ENCODE assay signal across 8 mouse cellular contexts in genomic region chr10:86302761-86303494, GRCm38 (mm10). TPM values are rescaled to one million over a fixed set of nuclear protein-coding genes. Genes with fewer than 3 reads are reported as not detected.
A peak's percentile ranks its signal among the peaks of the same experiment; 100 is the strongest.
DNase-seq lines count a peak whose midpoint lies in the region; ATAC-seq and TF ChIP-seq lines count a peak whose summit lies in the region.

No protein-coding gene starts in this region.

- no peaks in the 10 kb centered on the region for H3K27me3 ChIP-seq in intestine, embryonic 14.5 days (replicated peaks; ENCODE audit: control insufficient read depth, insufficient read depth, low read length)
- H3K27me3 ChIP-seq in megakaryocyte, embryonic 14.5 days (replicated peaks): peaks cover 33% of the 10 kb centered on the region

- peak; percentile 89 for DNase-seq in adrenal gland, adult 8-10 months
- DNase-seq in gastrocnemius, postnatal 25 days: peak; percentile 80
- DNase-seq in intestine, embryonic 14.5 days (ENCODE audit: low spot score): peak; percentile 72
- DNase-seq in left cerebral cortex, postnatal 10 days (ENCODE audit: extremely low spot score in 1 of 2, low spot score in 2 of 2): peak; percentile 68 to 84
- peak; percentile 74 for DNase-seq in right cerebral cortex, postnatal 25 days
- DNase-seq in B cell, adult 2 months: no peak

- ATAC-seq in intestine, embryonic 14.5 days (replicated peaks; ENCODE audit: low FRiP score, low TSS enrichment, low read depth): peak; percentile 37; the same call in 1 of the 2 replicates

- 21% methylated on average over 8 of the region's 8 CpGs for WGBS in intestine, embryonic 14.5 days

- intact Hi-C loops in left cerebral cortex, postnatal 10 days (cut with DNase I): loop anchor here (2.0 to 5.0 kb wide), 3 partner anchors 34 to 336 kb away; no protein-coding TSS in a partner anchor

- peak overlapping the region; percentile 72 for H3K4me3 ChIP-seq in cortical plate, adult 2 months (ENCODE audit: insufficient read depth, low read length)
- H3K4me3 ChIP-seq in intestine, embryonic 14.5 days (ENCODE audit: low read depth, low read length): peak overlapping the region; percentile 78
- peak overlapping the region; percentile 95 for H3K4me3 ChIP-seq in megakaryocyte, embryonic 14.5 days (replicated peaks)

- H3K9ac ChIP-seq in intestine, embryonic 14.5 days (ENCODE audit: low read length): no peak overlapping the region

- H3K27ac ChIP-seq in cortical plate, adult 2 months (ENCODE audit: insufficient read depth, low read length): no peak overlapping the region
- H3K27ac ChIP-seq in intestine, embryonic 14.5 days (ENCODE audit: low read depth): no peak overlapping the region

- no peak for TF ChIP-seq POLR2A in cortical plate, adult 2 months (IDR thresholded peaks at IDR 0.05; ENCODE audit: extremely low read depth, insufficient read depth, low read length)

- TF ChIP-seq CTCF in cortical plate, adult 2 months (IDR thresholded peaks at IDR 0.05; ENCODE audit: extremely low read depth, insufficient read depth, low read length): peak; percentile 71

- H3K36me3 ChIP-seq in intestine, embryonic 14.5 days (ENCODE audit: control insufficient read depth, insufficient read depth, low read length): peaks cover 16% of the 10 kb centered on the region
- peaks cover 23% of the 10 kb centered on the region for H3K36me3 ChIP-seq in megakaryocyte, embryonic 14.5 days (replicated peaks; ENCODE audit: low read length)

- H3K9me3 ChIP-seq in intestine, embryonic 14.5 days (ENCODE audit: control insufficient read depth, low read length): no peaks in the 10 kb centered on the region
- no peaks in the 10 kb centered on the region for H3K9me3 ChIP-seq in megakaryocyte, embryonic 14.5 days

- H3K4me1 ChIP-seq in cortical plate, adult 2 months (ENCODE audit: control insufficient read depth, insufficient read depth, low read length): peaks cover 1% of the 10 kb centered on the region; the same call in 1 of the 2 replicates
- peaks cover 24% of the 10 kb centered on the region for H3K4me1 ChIP-seq in intestine, embryonic 14.5 days (replicated peaks; ENCODE audit: control insufficient read depth, insufficient read depth, low read length)
- H3K4me1 ChIP-seq in megakaryocyte, embryonic 14.5 days: peaks cover 63% of the 10 kb centered on the region

- peak overlapping the region; percentile 93 for H3K4me2 ChIP-seq in intestine, embryonic 14.5 days (ENCODE audit: low read length)

RNA-seq across cellular contexts. Expression of gene Timp3, which starts 2.8 kb away (rescaled TPM):
- 100 to 1,000 TPM; 495 to 753 (median 629) TPM for total RNA-seq in adrenal gland, adult 8-10 months (2022)
- polyA plus RNA-seq in cortical plate, adult 2 months (2012; rRNA removed): 47.7 and 55.0 TPM in 2 replicates
- total RNA-seq in gastrocnemius, postnatal 25 days (2021): 10 to 100 TPM; 48.0 to 62.4 TPM
- polyA plus RNA-seq in intestine, embryonic 14.5 days (2014; fragmentation: Nextera tagmentation; extraction: Ambion mirVana): 58.4 and 68.4 TPM in 2 replicates
- 10 to 100 TPM; 45.8 to 47.4 TPM for total RNA-seq in left cerebral cortex, postnatal 10 days (2021)
- polyA plus RNA-seq in megakaryocyte, embryonic 14.5 days (2012; ENCODE audit: insufficient read depth, low replicate concordance): 18.9 and 27.4 TPM in 2 replicates

Comparison
In these comparisons a context has a peak if more than half of its experiments do, and no peak if none do; other contexts are left out.
1. DNase-seq: peak in adrenal gland, adult 8-10 months (single experiment), gastrocnemius, postnatal 25 days (single experiment), intestine, embryonic 14.5 days (single experiment), left cerebral cortex, postnatal 10 days (2 of 2) and right cerebral cortex, postnatal 25 days (single experiment); none in B cell, adult 2 months (0 of 2).
2. RNA of gene Timp3, which starts 2.8 kb away (total RNA-seq): 495 to 753 TPM in adrenal gland, adult 8-10 months; 48.0 to 62.4 TPM in gastrocnemius, postnatal 25 days and 45.8 to 47.4 TPM in left cerebral cortex, postnatal 10 days; every median in the first group is over 4 times any median in the second.
3. Peak in every context shown above with its lines, with median percentiles within 50 percentile points of each other: H3K4me3 ChIP-seq.